ENCODE assay signal across 34 mouse cellular contexts in the genomic region with DNA sequence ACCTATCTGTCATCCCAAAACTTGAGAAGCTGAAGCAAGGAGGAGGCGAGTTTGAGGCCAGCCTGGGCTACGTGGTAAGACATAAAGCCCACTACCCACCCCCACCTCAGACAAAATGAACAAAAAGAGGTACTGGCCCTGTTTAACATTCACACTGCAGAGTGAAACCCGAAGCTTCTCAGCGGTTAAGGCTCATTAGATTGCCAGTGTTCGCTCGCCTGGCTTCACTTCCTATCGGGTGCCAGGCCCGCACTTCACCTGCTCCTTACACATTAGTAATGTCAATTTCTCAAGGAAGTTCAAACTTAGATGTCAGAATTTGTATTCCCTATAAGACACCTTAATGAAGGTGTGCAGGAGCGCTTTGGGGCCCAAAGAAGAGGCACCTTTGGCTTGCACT. TPM values are rescaled to one million over a fixed set of nuclear protein-coding genes. Genes with fewer than 3 reads are reported as not detected.
DNase-seq lines count a peak whose midpoint lies in the region; ATAC-seq and TF ChIP-seq lines count a peak whose summit lies in the region.
"Had no signal": no experiment of that assay in that cellular context is flagged by ENCODE, and none has a peak within 500 bp of the region (broad histone marks: within the 10 kb centered on the region; RNA-seq: fewer than 3 reads in every experiment).

No protein-coding gene starts in this region.

- TF ChIP-seq EP300 in liver, embryonic 14.5 days (IDR thresholded peaks at IDR 0.05; ENCODE audit: low read depth): no peak

- DNase-seq in kidney, adult 18-20 months: no peak
- DNase-seq in spleen, postnatal 36 days (ENCODE audit: low spot score in 2 of 2): peak; percentile 26 to 41
- no peak for DNase-seq in spleen, adult 18-20 months
- DNase-seq in liver, embryonic 14.5 days (ENCODE audit: low read depth in 3 of 3, low spot score in 3 of 3): no peak
- no peak for DNase-seq in right cerebral cortex, postnatal 10 days (ENCODE audit: low spot score in 2 of 2)
- DNase-seq in left cerebral cortex, postnatal 36 days (ENCODE audit: low spot score in 2 of 2): no peak
- DNase-seq: adrenal gland, postnatal 25 days; cerebellum, adult 11-12 months; cerebellum, postnatal 10 days; kidney, adult 9 months; kidney, postnatal 4 days; left cerebral cortex, postnatal 4 days; lung, embryonic 14.5 days; lung, postnatal 14 days; retina, postnatal 1 day; right cerebral cortex, postnatal 25 days; thymus, postnatal 4 days had no signal

- TF ChIP-seq CTCF in liver, embryonic 14.5 days (IDR thresholded peaks at IDR 0.05; ENCODE audit: low read depth): no peak

- no peaks in the 10 kb centered on the region for H3K27me3 ChIP-seq in kidney, embryonic 14.5 days (ENCODE audit: control insufficient read depth, insufficient read depth, low read length)
- no peaks in the 10 kb centered on the region for H3K27me3 ChIP-seq in liver, embryonic 14.5 days (ENCODE audit: control insufficient read depth, insufficient read depth, low read length)
- H3K27me3 ChIP-seq: embryonic facial prominence, embryonic 13.5 days; forebrain, embryonic 15.5 days; heart, embryonic 15.5 days; hindbrain, embryonic 12.5 days; intestine, embryonic 15.5 days; midbrain, embryonic 15.5 days; neural tube, embryonic 15.5 days; Patski had no signal

- no peak overlapping the region for H3K9ac ChIP-seq in kidney, embryonic 14.5 days (ENCODE audit: low read depth, low read length)
- no peak overlapping the region for H3K9ac ChIP-seq in liver, embryonic 14.5 days (replicated peaks)
- H3K9ac ChIP-seq: embryonic facial prominence, embryonic 13.5 days; forebrain, embryonic 15.5 days; heart, embryonic 15.5 days; hindbrain, embryonic 12.5 days; intestine, embryonic 15.5 days; lung, embryonic 14.5 days; midbrain, embryonic 15.5 days; neural tube, embryonic 15.5 days had no signal

- 46% methylated on average over 9 of the region's 9 CpGs for WGBS in kidney, embryonic 14.5 days
- WGBS in liver, embryonic 14.5 days (ENCODE audit: insufficient replicate concordance): 82% methylated on average over 9 of the region's 9 CpGs

- H3K36me3 ChIP-seq in kidney, embryonic 14.5 days (ENCODE audit: control insufficient read depth, insufficient read depth, low read length): no peaks in the 10 kb centered on the region
- no peaks in the 10 kb centered on the region for H3K36me3 ChIP-seq in liver, embryonic 14.5 days (replicated peaks; ENCODE audit: control insufficient read depth, insufficient read depth, low read depth)
- H3K36me3 ChIP-seq: embryonic facial prominence, embryonic 13.5 days; forebrain, embryonic 10.5 days; forebrain, embryonic 15.5 days; heart, embryonic 15.5 days; hindbrain, embryonic 12.5 days; intestine, embryonic 15.5 days; midbrain, embryonic 10.5 days; midbrain, embryonic 15.5 days; neural tube, embryonic 15.5 days had no signal

- no peak overlapping the region for H3K27ac ChIP-seq in kidney, embryonic 14.5 days (ENCODE audit: low read depth, low read length)
- H3K27ac ChIP-seq in liver, embryonic 14.5 days: peak overlapping the region; percentile 83
- H3K27ac ChIP-seq: embryonic facial prominence, embryonic 13.5 days; forebrain, embryonic 10.5 days; forebrain, embryonic 15.5 days; heart, embryonic 15.5 days; hindbrain, embryonic 12.5 days; hindbrain, postnatal 0 days; intestine, embryonic 15.5 days; midbrain, embryonic 10.5 days; midbrain, embryonic 15.5 days; neural tube, embryonic 15.5 days had no signal

- no peaks in the 10 kb centered on the region for H3K4me1 ChIP-seq in kidney, embryonic 14.5 days (ENCODE audit: control insufficient read depth, insufficient read depth, low read length)
- peaks cover 32 to 58% of the 10 kb centered on the region in 2 experiments for H3K4me1 ChIP-seq in liver, embryonic 14.5 days (replicated peaks; ENCODE audit: control insufficient read depth in 2 of 2, insufficient read depth in 2 of 2, low read length in 1 of 2)
- H3K4me1 ChIP-seq: embryonic facial prominence, embryonic 13.5 days; forebrain, embryonic 15.5 days; heart, embryonic 15.5 days; hindbrain, embryonic 12.5 days; intestine, embryonic 15.5 days; midbrain, embryonic 10.5 days; midbrain, embryonic 15.5 days; neural tube, embryonic 15.5 days had no signal

- no peaks in the 10 kb centered on the region for H3K9me3 ChIP-seq in kidney, embryonic 14.5 days (ENCODE audit: control insufficient read depth, low read length)
- H3K9me3 ChIP-seq in liver, embryonic 14.5 days (ENCODE audit: control insufficient read depth, low read length): 0 out of 2 replicates have a peak, but pooled peaks cover 2% of the 10 kb centered on the region
- H3K9me3 ChIP-seq: embryonic facial prominence, embryonic 13.5 days; forebrain, embryonic 10.5 days; forebrain, embryonic 15.5 days; heart, embryonic 15.5 days; hindbrain, embryonic 12.5 days; intestine, embryonic 15.5 days; midbrain, embryonic 10.5 days; midbrain, embryonic 15.5 days; neural tube, embryonic 15.5 days had no signal

- H3K4me2 ChIP-seq in kidney, embryonic 14.5 days (replicated peaks; ENCODE audit: low read depth, low read length): no peak overlapping the region
- no peak overlapping the region for H3K4me2 ChIP-seq in liver, embryonic 14.5 days (ENCODE audit: low read depth)
- H3K4me2 ChIP-seq: embryonic facial prominence, embryonic 13.5 days; forebrain, embryonic 15.5 days; heart, embryonic 15.5 days; hindbrain, embryonic 12.5 days; intestine, embryonic 15.5 days; lung, embryonic 14.5 days; midbrain, embryonic 15.5 days; neural tube, embryonic 15.5 days had no signal

- intact Hi-C loops in left cerebral cortex, postnatal 36 days (cut with DNase I): no loop called here

- 0 out of 2 replicates have a peak, but pooled peaks have one; percentile 40 for ATAC-seq in kidney, embryonic 14.5 days (ENCODE audit: low FRiP score, low TSS enrichment)
- ATAC-seq in liver, embryonic 14.5 days (ENCODE audit: insufficient read depth): no peak
- ATAC-seq: CD4-positive, CD25-positive, alpha-beta regulatory T cell, adult 4 months; forebrain, embryonic 15.5 days; hindbrain, postnatal 0 days; intestine, embryonic 15.5 days; midbrain, embryonic 15.5 days; Patski had no signal

- no peak overlapping the region for H3K4me3 ChIP-seq in kidney, embryonic 14.5 days (ENCODE audit: low read length)
- no peak overlapping the region for H3K4me3 ChIP-seq in liver, embryonic 14.5 days (ENCODE audit: insufficient read depth in 1 of 2, low read depth in 2 of 2, low read length in 2 of 2)
- H3K4me3 ChIP-seq: embryonic facial prominence, embryonic 13.5 days; forebrain, embryonic 10.5 days; forebrain, embryonic 15.5 days; heart, embryonic 15.5 days; hindbrain, embryonic 12.5 days; intestine, embryonic 15.5 days; midbrain, embryonic 10.5 days; midbrain, embryonic 15.5 days; neural tube, embryonic 15.5 days had no signal

RNA-seq across cellular contexts. Expression of gene Kcng3, which starts 25.7 kb away (rescaled TPM):
- polyA plus RNA-seq in kidney, embryonic 14.5 days (2014; fragmentation: Nextera tagmentation; extraction: Ambion mirVana): not detected in 2 replicates
- polyA plus RNA-seq in liver, embryonic 14.5 days (2012; rRNA removed): 0.07 and 0.09 TPM in 2 replicates
- not detected in 2 replicates for polyA plus RNA-seq in liver, embryonic 14.5 days (2014; fragmentation: Nextera tagmentation; extraction: Ambion mirVana)
- 10 to 100 TPM in 1 of 2 experiments, 1 to 10 TPM in 1; 8.9 to 10.3 TPM for total RNA-seq in left cerebral cortex, postnatal 36 days (2021)
- total RNA-seq: gastrocnemius, adult 18-20 months; heart, postnatal 25 days; MEL had no signal
- polyA plus RNA-seq: embryonic facial prominence, embryonic 13.5 days; forebrain, embryonic 10.5 days; heart, embryonic 15.5 days; intestine, embryonic 15.5 days; lung, embryonic 14.5 days; midbrain, embryonic 10.5 days; Patski; thymus, postnatal 0 days had no signal

RNA-seq across cellular contexts. Expression of gene Mta3, which starts 48.6 kb away (rescaled TPM):
- polyA plus RNA-seq in kidney, embryonic 14.5 days (2014; fragmentation: Nextera tagmentation; extraction: Ambion mirVana): 38.6 and 42.6 TPM in 2 replicates
- polyA plus RNA-seq in liver, embryonic 14.5 days (2012; rRNA removed): 30.0 and 35.5 TPM in 2 replicates
- polyA plus RNA-seq in liver, embryonic 14.5 days (2014; fragmentation: Nextera tagmentation; extraction: Ambion mirVana): 26.7 and 34.5 TPM in 2 replicates
- total RNA-seq in left cerebral cortex, postnatal 36 days (2021): 10 to 100 TPM; 84.4 to 87.5 TPM

Comparison
In these comparisons a context has a peak if more than half of its experiments do, and no peak if none do; other contexts are left out.
1. DNase-seq: peak in spleen, postnatal 36 days (2 of 2); none in kidney, adult 18-20 months (single experiment), spleen, adult 18-20 months (0 of 2), liver, embryonic 14.5 days (0 of 3), right cerebral cortex, postnatal 10 days (0 of 2) and left cerebral cortex, postnatal 36 days (0 of 2).